Mouse (Mus musculus) liver, embryonic 13.5 days (tissue): ENCODE measurements around the gene Shc1. TPM values are rescaled to one million over a fixed set of nuclear protein-coding genes. Genes with fewer than 3 reads are reported as not detected.
"Not testable (repeated sequence)": the region's sequence is repeated elsewhere in the genome, so short reads cannot be mapped to it uniquely, and the experiment has no call there.

ENCODE experiments used
- ATAC-seq: fragments of 200-750 bp; cut with Nextera tagmentation; 2 replicates; pipeline ENCODE4 v1.8.0; 2017; ENCODE audit warnings: low read depth, mild to moderate bottlenecking, moderate number of reproducible peaks, moderate library complexity
- DNase-seq: peaks from one replicate; pipeline ENCODE4 v3.0.0; 2022
- H3K27ac ChIP-seq: fragments of 300-500 bp; sonication (generic); 2 replicates; pipeline ENCODE4 v1.5.1; 2015; ENCODE audit warnings: moderate library complexity, mild to moderate bottlenecking, inconsistent platforms
- H3K27me3 ChIP-seq: fragments of 300-500 bp; sonication (generic); 2 replicates; pipeline ENCODE4 v1.6.1; 2015; ENCODE audit warnings: mild to moderate bottlenecking, inconsistent platforms
- H3K36me3 ChIP-seq: fragments of 300-500 bp; sonication (generic); 2 replicates; pipeline ENCODE4 v1.6.1; 2015; ENCODE audit warnings: mild to moderate bottlenecking, inconsistent platforms
- H3K4me1 ChIP-seq: fragments of 300-500 bp; sonication (generic); replicated peaks from 2 replicates; pipeline ENCODE4 v1.6.1; 2015; ENCODE audit warnings: inconsistent platforms
- H3K4me2 ChIP-seq: fragments of 300-500 bp; sonication (generic); 2 replicates; pipeline ENCODE4 v1.6.1; 2015; ENCODE audit warnings: inconsistent platforms, mild to moderate bottlenecking, moderate library complexity
- H3K4me3 ChIP-seq: fragments of 300-500 bp; sonication (generic); replicated peaks from 2 replicates; pipeline ENCODE4 v1.5.1; 2015; ENCODE audit warnings: mild to moderate bottlenecking, inconsistent platforms
- H3K9ac ChIP-seq: fragments of 300-500 bp; sonication (generic); 2 replicates; pipeline ENCODE4 v1.6.1; 2015; ENCODE audit warnings: mild to moderate bottlenecking, inconsistent platforms
- H3K9me3 ChIP-seq: fragments of 300-500 bp; sonication (generic); replicated peaks from 2 replicates; pipeline ENCODE4 v1.6.1; 2016; ENCODE audit warnings: inconsistent platforms
- WGBS: fragments of 180-500 bp; shearing (Covaris S2); methylation state at CpG from one replicate; pipeline ENCODE4 v1.1.7; 2015; ENCODE audit not compliant: insufficient replicate concordance; 5-methylcytosine and 5-hydroxymethylcytosine counted together
- polyA plus RNA-seq: library from polyadenylated mRNA; unstranded; fragments of >200 nt; fragmentation: Nextera tagmentation; extraction: Ambion mirVana; gene quantifications from 2 replicates; pipeline ENCODE4 v1.2.1, GENCODE M21; 2015

The Shc1 gene
- polyA plus RNA-seq, 1 experiment from 2014 or later = 42.3 TPM

DNA sequence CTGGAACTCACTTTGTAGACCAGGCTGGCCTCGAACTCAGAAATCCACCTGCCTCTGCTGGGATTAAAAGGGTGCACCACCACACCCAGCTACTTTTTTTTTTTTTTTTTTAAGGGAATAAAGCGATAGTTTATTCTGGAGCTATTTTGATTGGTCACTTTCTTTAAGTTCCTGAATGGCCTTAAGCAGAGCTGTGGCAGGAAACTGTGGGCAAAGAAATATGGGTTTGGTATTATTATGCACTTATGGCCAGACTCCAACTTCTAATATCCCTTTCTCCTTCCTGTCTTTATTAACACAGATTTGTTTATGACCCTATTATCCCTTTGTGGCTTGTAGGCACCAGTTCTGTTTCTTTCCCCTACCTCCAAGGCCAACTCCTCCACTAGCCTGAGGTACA is 2.2 kb downstream of the Shc1 start:
- peak overlapping the region; percentile 71 for H3K9ac ChIP-seq
- H3K27me3 ChIP-seq = no peaks in the 10 kb centered on the region
- peak overlapping the region; percentile 98 for H3K27ac ChIP-seq
- peaks cover 46% of the 10 kb centered on the region for H3K36me3 ChIP-seq
- no peaks in the 10 kb centered on the region for H3K9me3 ChIP-seq
- peak overlapping the region; percentile 76 for H3K4me3 ChIP-seq
- 40% methylated on average over 2 of the region's 2 CpGs for WGBS
- peak overlapping the region; percentile 97 for H3K4me2 ChIP-seq
- no peak for ATAC-seq
- no peak for DNase-seq
- H3K4me1 ChIP-seq = peaks cover 82% of the 10 kb centered on the region

DNA sequence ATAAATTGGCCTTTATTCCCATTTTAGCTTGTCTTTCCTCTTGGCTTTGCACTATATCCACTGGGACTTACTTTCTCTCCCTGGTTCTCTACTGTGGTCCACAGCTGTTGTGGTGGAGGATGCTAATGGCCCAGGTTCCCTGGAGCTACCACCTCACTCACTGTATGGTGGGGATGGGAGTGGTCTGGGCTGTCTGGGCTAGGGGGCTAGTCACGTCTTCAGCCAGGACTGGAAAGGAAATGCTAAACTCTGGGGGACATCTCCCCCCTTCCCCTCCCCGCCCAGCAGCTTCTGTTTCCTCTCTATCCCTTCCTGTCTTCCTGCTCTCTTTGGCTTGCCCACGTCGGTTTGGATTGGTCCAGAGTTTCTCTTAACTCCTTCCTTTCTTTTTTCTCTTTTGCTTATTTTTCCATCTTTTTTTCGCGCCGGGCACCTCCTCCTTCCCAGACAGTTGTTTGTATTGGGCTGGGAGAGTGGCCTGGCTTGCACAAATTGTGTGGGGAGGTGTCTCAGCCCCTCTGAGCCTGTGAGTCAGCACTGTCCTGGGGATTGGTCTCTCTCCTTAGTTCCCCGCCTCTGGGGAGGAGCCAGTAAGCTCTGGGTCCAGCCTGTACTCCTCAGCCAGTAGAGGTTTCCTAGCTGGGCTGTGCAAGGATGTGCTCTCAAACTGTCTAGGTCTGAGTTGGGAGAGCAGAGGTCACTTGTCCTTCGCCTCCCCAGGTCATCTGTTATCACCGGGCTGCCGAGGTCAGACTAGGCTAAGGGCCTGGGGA is 2.9 kb downstream of the Shc1 start:
- Histone ChIP-seq H3K27ac (peak overlapping the region; percentile 98), H3K4me1 (peaks cover 85% of the 10 kb centered on the region), H3K9ac (peak overlapping the region; percentile 87), H3K9me3 (no peaks in the 10 kb centered on the region), H3K4me3 (peak overlapping the region; percentile 76), H3K27me3 (no peaks in the 10 kb centered on the region), H3K4me2 (peak overlapping the region; percentile 97), H3K36me3 (peaks cover 46% of the 10 kb centered on the region)
- ATAC-seq (peak; percentile 82), DNase-seq (peak; percentile 86)
- WGBS = 6% methylated on average over 11 of the region's 11 CpGs

DNA sequence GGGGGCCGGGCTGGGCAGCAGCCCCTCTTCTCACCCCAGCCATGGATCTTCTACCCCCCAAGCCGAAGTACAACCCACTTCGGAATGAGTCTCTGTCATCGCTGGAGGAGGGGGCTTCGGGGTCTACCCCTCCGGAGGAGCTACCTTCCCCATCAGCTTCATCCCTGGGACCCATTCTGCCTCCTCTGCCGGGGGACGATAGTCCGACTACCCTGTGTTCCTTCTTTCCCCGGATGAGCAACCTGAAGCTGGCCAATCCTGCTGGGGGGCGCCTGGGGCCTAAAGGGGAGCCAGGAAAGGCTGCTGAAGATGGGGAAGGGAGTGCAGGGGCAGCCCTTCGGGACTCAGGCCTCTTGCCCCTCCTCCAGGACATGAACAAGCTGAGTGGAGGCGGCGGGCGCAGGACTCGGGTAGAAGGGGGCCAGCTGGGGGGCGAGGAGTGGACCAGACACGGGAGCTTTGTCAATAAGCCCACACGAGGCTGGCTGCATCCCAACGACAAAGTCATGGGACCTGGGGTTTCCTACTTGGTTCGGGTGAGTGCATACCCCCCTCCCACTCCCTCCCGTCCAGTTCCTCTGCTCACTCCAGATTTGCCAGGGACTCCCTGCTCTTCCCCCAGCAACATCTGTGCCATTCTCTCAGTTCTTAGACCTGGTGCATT is 3.7 kb downstream of the Shc1 start:
- Histone ChIP-seq H3K4me1 (peaks cover 85% of the 10 kb centered on the region), H3K9ac (peak overlapping the region; percentile 87), H3K27me3 (no peaks in the 10 kb centered on the region), H3K4me3 (peak overlapping the region; percentile 76), H3K36me3 (peaks cover 47% of the 10 kb centered on the region), H3K9me3 (no peaks in the 10 kb centered on the region), H3K27ac (peak overlapping the region; percentile 98), H3K4me2 (peak overlapping the region; percentile 97)
- no peak for ATAC-seq
- no peak for DNase-seq
- 29% methylated on average over 22 of the region's 22 CpGs for WGBS

DNA sequence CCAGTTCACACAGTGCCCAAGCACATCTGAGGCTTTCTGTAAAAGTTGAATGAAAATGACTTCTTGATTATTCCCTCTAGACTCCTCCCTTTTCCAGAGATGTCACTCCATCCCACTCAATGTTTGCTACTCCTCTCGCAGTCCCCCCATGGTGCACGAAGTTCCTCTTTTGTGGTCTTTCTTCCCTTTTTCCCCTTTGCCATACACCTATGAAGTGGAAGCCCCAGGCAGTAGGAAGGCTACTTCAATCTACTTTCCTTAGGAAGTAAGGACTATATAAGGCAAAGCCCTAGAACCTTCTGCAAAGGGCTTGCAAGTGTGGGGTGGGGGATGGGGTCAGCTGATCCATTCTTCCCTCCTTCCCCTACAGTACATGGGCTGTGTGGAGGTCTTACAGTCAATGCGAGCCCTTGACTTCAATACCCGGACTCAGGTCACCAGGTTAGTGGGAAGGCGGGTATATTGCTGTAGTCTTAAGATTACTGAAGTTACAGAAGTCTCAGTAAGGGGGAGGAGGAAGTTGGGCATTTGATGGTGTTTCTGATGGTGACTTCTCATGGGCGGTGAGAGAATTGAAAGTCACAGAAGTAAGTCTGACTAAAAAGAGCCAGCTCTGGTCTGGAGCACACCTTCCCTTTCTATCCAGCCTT is 4.4 kb downstream of the Shc1 start:
- DNase-seq = no peak
- H3K9me3 ChIP-seq = no peaks in the 10 kb centered on the region
- H3K4me1 ChIP-seq = peaks cover 86% of the 10 kb centered on the region
- peaks cover 54% of the 10 kb centered on the region for H3K36me3 ChIP-seq
- H3K4me2 ChIP-seq = peak overlapping the region; percentile 97
- H3K27ac ChIP-seq = peak overlapping the region; percentile 98
- H3K9ac ChIP-seq = peak overlapping the region; percentile 87
- no peak for ATAC-seq
- H3K27me3 ChIP-seq = no peaks in the 10 kb centered on the region
- 43% methylated on average over 6 of the region's 6 CpGs for WGBS
- peak overlapping the region; percentile 76 for H3K4me3 ChIP-seq

DNA sequence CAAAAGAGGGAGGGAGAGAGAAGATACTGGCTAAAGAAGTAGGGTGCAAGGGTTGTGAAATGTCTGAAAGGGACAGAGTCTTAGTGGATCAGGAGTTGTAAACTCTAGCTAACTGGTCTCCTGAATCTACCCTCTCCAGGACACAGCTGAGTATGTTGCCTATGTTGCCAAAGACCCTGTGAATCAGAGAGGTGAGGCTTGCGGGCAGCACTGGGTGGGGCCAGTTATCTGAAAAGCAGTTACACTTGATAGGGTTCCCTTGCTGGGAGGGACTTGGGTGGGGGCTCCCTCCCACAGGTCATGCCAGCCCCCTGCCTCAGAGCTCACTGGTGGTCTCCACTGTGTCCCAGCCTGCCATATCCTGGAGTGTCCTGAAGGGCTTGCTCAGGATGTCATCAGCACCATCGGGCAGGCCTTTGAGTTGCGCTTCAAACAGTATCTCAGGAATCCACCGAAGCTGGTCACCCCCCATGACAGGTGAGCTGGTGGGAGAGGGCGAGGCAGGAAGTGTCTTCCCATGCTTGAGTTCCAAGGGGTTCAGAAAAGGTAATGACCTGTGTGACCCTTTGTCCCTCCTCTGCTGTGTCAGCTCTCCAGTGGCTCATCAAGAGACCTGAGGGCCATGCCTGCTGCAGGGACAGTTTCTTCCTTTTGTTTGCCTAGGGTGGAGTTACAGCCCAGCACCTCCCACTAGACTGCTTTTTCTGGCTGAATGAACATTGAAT is 6.3 kb downstream of the Shc1 start:
- DNase-seq (peak; percentile 42), ATAC-seq (peak; percentile 52)
- H3K4me2 ChIP-seq = peak overlapping the region; percentile 97
- H3K9me3 ChIP-seq = no peaks in the 10 kb centered on the region
- peaks cover 85% of the 10 kb centered on the region for H3K4me1 ChIP-seq
- H3K27ac ChIP-seq = peak overlapping the region; percentile 98
- WGBS = 45% methylated on average over 5 of the region's 5 CpGs
- peak overlapping the region; percentile 87 for H3K9ac ChIP-seq
- peak overlapping the region; percentile 76 for H3K4me3 ChIP-seq
- H3K27me3 ChIP-seq = no peaks in the 10 kb centered on the region
- peaks cover 64% of the 10 kb centered on the region for H3K36me3 ChIP-seq

DNA sequence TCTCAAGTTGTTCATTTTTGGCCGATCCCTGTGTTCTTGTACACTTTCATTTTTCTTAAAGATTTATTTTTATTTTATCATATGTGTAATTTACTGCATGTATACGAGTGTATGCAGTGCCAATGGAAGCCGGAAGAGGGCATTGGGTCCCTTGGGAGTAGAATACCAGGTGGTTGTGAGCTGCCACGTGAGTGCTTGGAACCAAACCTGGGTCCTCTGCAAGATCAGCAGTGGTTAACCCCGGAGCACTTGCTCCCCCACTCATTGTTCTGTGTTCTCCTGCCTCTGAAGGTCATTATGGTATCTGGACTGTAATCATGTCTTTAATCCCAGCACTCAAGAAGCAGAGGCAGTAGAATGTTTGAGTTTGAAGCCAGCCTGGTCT is 6.9 kb downstream of the Shc1 start:
- Histone ChIP-seq H3K9me3 (no peaks in the 10 kb centered on the region), H3K4me2 (peak overlapping the region; percentile 97), H3K27me3 (no peaks in the 10 kb centered on the region), H3K9ac (peak overlapping the region; percentile 87), H3K36me3 (peaks cover 64% of the 10 kb centered on the region), H3K4me3 (peak overlapping the region; percentile 76), H3K4me1 (peaks cover 85% of the 10 kb centered on the region), H3K27ac (peak overlapping the region; percentile 98)
- WGBS = 63% methylated on average over 5 of the region's 5 CpGs
- no peak for DNase-seq
- no peak for ATAC-seq

DNA sequence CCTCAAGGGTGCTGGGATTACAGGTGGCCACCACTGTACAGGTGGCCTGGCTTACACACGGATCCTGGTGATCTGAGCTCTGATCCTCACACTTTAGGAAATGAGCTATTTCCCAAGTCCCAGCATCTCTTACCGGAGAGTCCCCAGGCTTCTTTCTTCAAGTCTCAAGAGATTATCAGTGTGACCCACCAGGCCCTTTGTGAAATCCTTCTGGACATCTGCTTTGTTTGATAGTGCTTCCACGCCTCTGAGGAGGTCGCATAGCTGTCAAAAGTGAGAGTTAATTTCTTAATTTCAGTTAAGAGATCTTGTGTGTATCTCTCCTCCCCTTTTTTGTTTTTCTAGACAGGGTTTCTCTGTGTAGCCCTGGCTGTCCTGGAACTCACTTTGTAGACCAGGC is 7.6 kb downstream of the Shc1 start:
- H3K4me1 ChIP-seq = peaks cover 82% of the 10 kb centered on the region
- peak overlapping the region; percentile 97 for H3K4me2 ChIP-seq
- ATAC-seq (peak; percentile 11), DNase-seq (peak; percentile 72)
- 25% methylated on average over 4 of the region's 4 CpGs for WGBS
- H3K4me3 ChIP-seq = peak overlapping the region; percentile 76
- peak overlapping the region; percentile 98 for H3K27ac ChIP-seq
- peak overlapping the region; percentile 87 for H3K9ac ChIP-seq
- no peaks in the 10 kb centered on the region for H3K9me3 ChIP-seq
- peaks cover 64% of the 10 kb centered on the region for H3K36me3 ChIP-seq
- no peaks in the 10 kb centered on the region for H3K27me3 ChIP-seq

DNA sequence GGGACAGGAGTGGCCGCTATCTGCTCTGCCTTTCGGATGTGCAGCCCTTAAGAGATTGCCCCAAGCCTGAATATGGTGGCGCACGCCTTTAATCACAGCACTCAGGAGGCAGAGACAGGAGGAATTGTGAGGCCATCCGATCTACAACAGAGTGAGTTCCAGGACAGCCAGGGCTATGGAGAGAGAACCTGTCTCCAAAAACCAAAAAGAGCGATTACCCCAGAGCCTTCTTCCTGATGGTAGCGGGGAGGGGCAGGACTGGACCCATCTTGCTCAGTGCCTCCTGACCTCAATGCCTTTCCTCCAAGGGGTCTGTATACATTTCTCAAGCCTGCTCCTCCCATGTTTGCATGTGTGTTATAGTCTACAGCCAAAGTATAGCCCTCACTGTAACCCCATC is 10.8 kb downstream of the Shc1 start:
- not testable (repeated sequence) for H3K4me3 ChIP-seq, H3K27ac ChIP-seq, DNase-seq, H3K9me3 ChIP-seq, ATAC-seq, H3K27me3 ChIP-seq, H3K9ac ChIP-seq, H3K4me2 ChIP-seq
- peaks cover 69% of the 10 kb centered on the region for H3K4me1 ChIP-seq
- 89% methylated on average over 7 of the region's 7 CpGs for WGBS
- peaks cover 67% of the 10 kb centered on the region for H3K36me3 ChIP-seq

DNA sequence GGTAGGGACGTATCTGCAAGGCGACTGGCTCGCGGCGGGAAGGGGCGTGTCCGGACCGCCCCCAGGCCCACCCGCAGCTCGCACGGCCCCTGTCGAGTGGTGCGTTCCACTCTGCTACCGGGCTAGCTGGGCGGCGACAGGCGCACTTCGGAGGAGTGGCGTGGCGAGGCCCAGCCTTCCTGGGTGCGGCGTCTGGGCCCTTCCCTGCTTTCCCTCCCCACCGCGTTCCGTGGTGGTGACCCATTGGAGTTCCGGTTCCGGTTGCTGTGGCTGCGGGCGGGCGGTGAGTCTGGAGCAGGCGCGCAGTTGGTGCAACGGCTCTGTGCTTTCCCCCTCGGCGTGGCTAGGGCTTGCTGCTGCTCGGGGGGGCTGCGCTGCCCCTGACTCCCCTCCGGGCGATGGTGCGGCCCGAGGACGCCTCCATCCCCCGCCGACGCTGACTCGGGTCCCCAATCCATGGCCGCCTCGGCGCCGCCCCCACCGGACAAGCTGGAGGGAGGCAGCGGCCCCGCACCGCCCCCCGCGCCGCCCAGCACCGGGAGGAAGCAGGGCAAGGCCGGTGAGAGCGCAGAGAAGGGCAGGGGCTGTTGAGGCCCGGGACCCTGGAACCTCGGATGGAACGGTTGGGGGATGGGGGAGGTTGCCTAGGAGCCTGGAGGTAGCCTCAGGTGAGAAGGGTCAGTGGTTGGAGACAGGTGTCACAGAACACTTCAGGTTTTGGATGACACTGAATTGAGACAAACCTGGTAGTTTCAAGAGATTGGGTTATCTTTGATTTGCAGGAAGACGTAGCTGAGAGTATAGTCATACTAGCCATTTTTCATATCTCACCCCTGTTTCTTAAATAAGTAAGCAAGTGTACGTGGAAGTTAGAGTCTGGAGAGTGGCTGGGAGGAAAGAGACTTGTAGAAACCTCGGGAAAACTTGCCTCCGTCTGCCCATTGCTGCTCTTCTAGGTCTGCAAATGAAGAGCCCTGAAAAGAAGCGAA is 12.2 kb downstream of the Shc1 start, which contains the start of gene Pygo2:
Gene Pygo2, plus strand, starts transcription at position 44 of the 989 bp plus-strand sequence.
- Histone ChIP-seq H3K27me3 (no peaks in the 10 kb centered on the region), H3K36me3 (peaks cover 60% of the 10 kb centered on the region), H3K9me3 (no peaks in the 10 kb centered on the region), H3K9ac (peak within 1 kb of the TSS; percentile 95), H3K4me2 (peak within 1 kb of the TSS; percentile 96), H3K27ac (peak within 1 kb of the TSS; percentile 88), H3K4me1 (peaks cover 64% of the 10 kb centered on the region), H3K4me3 (peak within 1 kb of the TSS; percentile 96)
- 2% methylated on average over 68 of the region's 68 CpGs for WGBS
- DNase-seq (peak; percentile 93), ATAC-seq (peak; percentile 97)

DNA sequence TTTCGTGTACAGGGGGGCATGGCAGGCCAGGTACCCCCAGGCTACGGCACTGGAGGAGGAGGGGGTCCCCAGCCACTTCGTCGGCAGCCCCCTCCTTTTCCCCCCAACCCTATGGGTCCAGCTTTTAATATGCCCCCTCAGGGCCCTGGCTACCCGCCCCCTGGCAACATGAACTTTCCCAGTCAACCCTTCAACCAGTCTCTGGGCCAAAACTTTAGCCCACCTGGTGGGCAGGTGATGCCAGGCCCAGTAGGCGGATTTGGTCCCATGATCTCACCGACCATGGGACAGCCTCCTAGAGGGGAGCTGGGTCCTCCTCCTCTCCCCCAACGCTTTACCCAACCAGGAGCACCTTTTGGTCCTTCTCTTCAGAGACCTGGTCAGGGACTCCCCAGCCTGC is 14.4 kb downstream of the Shc1 start:
- WGBS = 91% methylated on average over 8 of the region's 8 CpGs
- Histone ChIP-seq H3K4me2 (no peak overlapping the region), H3K36me3 (peaks cover 38% of the 10 kb centered on the region), H3K27me3 (no peaks in the 10 kb centered on the region), H3K4me1 (peaks cover 62% of the 10 kb centered on the region), H3K9ac (no peak overlapping the region), H3K27ac (peak overlapping the region; percentile 5; the same call in 1 of the 2 replicates), H3K9me3 (no peaks in the 10 kb centered on the region), H3K4me3 (no peak overlapping the region)
- DNase-seq = no peak
- no peak for ATAC-seq
